Mouse (Mus musculus) hindbrain, embryonic 10.5 days (tissue): ENCODE results near the gene Scd1. TPM values are rescaled to one million over a fixed set of nuclear protein-coding genes. Genes with fewer than 3 reads are reported as not detected.

ENCODE experiments used
- DNase-seq: peaks from one replicate; pipeline ENCODE4 v3.0.0-alpha.2; 2017; ENCODE audit warnings: low spot score
- H3K27ac ChIP-seq: fragments of 300-500 bp; sonication (generic); 2 replicates; pipeline ENCODE4 v1.5.1; 2016; ENCODE audit warnings: mild to moderate bottlenecking, moderate library complexity
- H3K27me3 ChIP-seq: fragments of 300-500 bp; sonication (generic); 2 replicates; pipeline ENCODE4 v1.6.1; 2016; ENCODE audit warnings: mild to moderate bottlenecking; ENCODE audit not compliant: poor library complexity, insufficient read depth, severe bottlenecking
- H3K36me3 ChIP-seq: fragments of 300-500 bp; sonication (generic); 2 replicates; pipeline ENCODE4 v1.6.1; 2016; ENCODE audit warnings: mild to moderate bottlenecking, moderate library complexity
- H3K4me1 ChIP-seq: fragments of 300-500 bp; sonication (generic); replicated peaks from 2 replicates; pipeline ENCODE4 v1.6.1; 2016; ENCODE audit warnings: mild to moderate bottlenecking
- H3K4me3 ChIP-seq: fragments of 300-500 bp; sonication (generic); 2 replicates; pipeline ENCODE4 v1.5.1; 2016; ENCODE audit warnings: mild to moderate bottlenecking, moderate library complexity
- H3K9me3 ChIP-seq: fragments of 300-500 bp; sonication (generic); 2 replicates; pipeline ENCODE4 v1.6.1; 2016; ENCODE audit warnings: mild to moderate bottlenecking, moderate library complexity
- WGBS: fragments of 180-500 bp; shearing (Covaris S2); methylation state at CpG from one replicate; pipeline ENCODE4 v1.1.7; 2016; 5-methylcytosine and 5-hydroxymethylcytosine counted together
- polyA plus RNA-seq: library from polyadenylated mRNA; unstranded; fragments of >200 nt; fragmentation: Nextera tagmentation; extraction: Ambion mirVana; gene quantifications from 2 replicates; pipeline ENCODE4 v1.2.1, GENCODE M21; 2016

Gene Scd1
- polyA plus RNA-seq = 10.9 and 16.4 TPM in 2 replicates

DNA sequence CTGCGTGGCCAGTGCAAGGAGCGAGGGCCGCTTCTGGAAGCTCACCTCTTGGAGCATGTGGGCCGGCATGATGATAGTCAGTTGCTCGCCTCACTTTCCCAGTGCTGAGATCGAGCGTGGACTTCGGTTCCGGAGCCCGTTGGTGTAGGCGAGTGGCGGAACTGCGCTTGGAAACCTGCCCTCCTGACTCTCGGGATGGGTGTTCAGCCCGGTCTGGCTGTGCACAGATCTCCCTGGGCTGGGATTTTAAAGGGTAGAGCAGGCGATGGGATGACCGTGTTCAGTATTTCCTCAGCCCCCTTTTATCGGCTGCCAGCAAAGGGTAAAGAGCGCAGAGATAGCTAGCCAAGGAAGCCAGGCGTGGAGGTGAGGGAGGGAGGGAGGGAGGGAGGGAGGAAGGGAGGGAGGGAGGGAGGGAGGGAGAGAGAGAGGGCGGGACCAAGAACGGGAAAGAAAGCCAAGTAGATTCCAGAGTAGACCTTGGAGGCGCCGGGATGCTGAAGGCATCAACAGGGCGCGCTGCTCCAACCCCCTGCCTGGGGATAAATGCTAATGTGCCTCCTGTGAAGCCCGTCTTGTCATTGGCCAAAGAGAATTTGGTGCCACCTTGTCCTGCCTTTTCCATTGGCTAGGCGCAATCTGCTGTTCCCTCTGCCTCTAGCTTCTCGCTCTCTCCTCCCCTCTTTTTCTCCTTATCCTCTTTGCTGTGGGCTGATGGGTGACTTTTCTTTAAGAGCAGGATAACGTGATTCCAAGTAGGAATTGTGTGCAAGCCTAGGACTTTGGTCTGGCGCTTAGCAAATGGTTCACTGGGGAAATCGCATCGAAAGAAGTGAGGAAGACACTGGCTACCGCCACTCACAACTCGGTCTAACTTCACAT, at the start of gene Scd1:
Scd1 (minus strand) TSS at position 539 of the 882 bp plus-strand sequence.
- Histone ChIP-seq H3K4me1 (peaks cover 43% of the 10 kb centered on the region), H3K27me3 (peaks cover 20% of the 10 kb centered on the region; the same call in 1 of the 2 replicates), H3K9me3 (no peaks in the 10 kb centered on the region), H3K36me3 (peaks cover 29% of the 10 kb centered on the region), H3K27ac (peak within 1 kb of the TSS; percentile 89), H3K4me3 (peak within 1 kb of the TSS; percentile 67)
- WGBS = under 1% methylated on average over 35 of the region's 35 CpGs
- DNase-seq = peak; percentile 85

DNA sequence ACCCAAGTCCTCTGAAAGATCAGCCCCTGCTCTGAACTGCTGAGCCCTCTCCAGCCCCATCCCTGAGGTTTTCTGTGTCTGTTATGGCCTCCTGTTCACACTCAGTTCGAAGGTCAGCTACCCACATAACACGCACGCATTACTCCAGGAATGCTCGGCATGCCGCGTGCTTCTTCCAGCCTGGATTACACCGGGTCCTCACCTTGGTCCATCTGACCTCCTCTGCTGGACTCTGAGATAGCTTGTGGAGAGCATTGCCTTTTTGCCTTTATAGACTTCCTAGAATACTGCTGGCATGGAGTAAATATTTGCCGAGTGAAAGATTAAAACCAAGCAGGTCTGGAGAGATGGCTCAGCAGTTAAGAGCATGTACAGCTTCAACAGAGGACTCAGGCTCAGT, 47.7 kb upstream of the Scd1 start:
- no peaks in the 10 kb centered on the region for H3K9me3 ChIP-seq
- H3K4me1 ChIP-seq = peaks cover 8% of the 10 kb centered on the region
- no peak overlapping the region for H3K4me3 ChIP-seq
- H3K27me3 ChIP-seq = no peaks in the 10 kb centered on the region
- H3K27ac ChIP-seq = no peak overlapping the region
- 86% methylated on average over 8 of the region's 8 CpGs for WGBS
- H3K36me3 ChIP-seq = no peaks in the 10 kb centered on the region
- DNase-seq = no peak

- no peak for DNase-seq
- 87% methylated on average over 6 of the region's 6 CpGs for WGBS
- Histone ChIP-seq H3K4me3 (no peak overlapping the region), H3K36me3 (no peaks in the 10 kb centered on the region), H3K27me3 (no peaks in the 10 kb centered on the region), H3K9me3 (no peaks in the 10 kb centered on the region), H3K27ac (no peak overlapping the region), H3K4me1 (peaks cover 8% of the 10 kb centered on the region)
Observed at GRCm38 (mm10) chr19:44454862-44455261, 47.2 kb upstream of the Scd1 start.

DNA sequence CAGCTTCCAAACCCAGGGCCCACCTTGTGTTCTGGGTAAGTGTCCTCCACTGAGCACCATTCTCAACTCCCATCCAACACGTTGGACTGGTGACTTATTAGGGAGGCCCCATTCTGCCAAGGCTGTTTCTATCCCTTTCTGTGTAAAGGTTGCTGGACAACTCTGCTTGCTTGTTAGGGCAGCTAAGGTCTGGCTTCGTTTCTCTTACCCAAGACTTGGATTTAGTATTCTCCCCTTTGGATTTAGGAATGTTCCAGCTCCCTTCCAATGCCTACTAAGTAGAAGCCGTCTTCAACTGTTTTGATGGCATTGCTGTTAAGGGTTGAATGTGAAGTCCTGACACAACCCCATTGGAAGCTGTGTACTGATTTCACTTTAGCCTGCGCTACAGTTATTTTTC, 40.2 kb upstream of the Scd1 start:
- Histone ChIP-seq H3K27me3 (no peaks in the 10 kb centered on the region), H3K9me3 (no peaks in the 10 kb centered on the region), H3K4me1 (no peaks in the 10 kb centered on the region), H3K4me3 (no peak overlapping the region), H3K36me3 (no peaks in the 10 kb centered on the region), H3K27ac (no peak overlapping the region)
- WGBS = 88% methylated on average over 4 of the region's 4 CpGs
- DNase-seq = no peak

GRCm38 (mm10) chr19:44445755-44446154, 38.1 kb upstream of the Scd1 start:
- 96% methylated on average over 3 of the region's 3 CpGs for whole genome bisulfite sequencing
- Histone ChIP-seq H3K27ac (no peak overlapping the region), H3K36me3 (no peaks in the 10 kb centered on the region), H3K27me3 (no peaks in the 10 kb centered on the region), H3K4me3 (no peak overlapping the region), H3K9me3 (no peaks in the 10 kb centered on the region), H3K4me1 (no peaks in the 10 kb centered on the region)
- DNase-seq = no peak

- H3K27ac ChIP-seq = no peak overlapping the region
- no peaks in the 10 kb centered on the region for H3K36me3 ChIP-seq
- no peak for DNase-seq
- 58% methylated on average over 4 of the region's 4 CpGs for WGBS
- no peaks in the 10 kb centered on the region for H3K9me3 ChIP-seq
- no peaks in the 10 kb centered on the region for H3K27me3 ChIP-seq
- no peak overlapping the region for H3K4me3 ChIP-seq
- 0 out of 2 replicates have a peak, but pooled peaks cover 7% of the 10 kb centered on the region for H3K4me1 ChIP-seq
Observed at GRCm38 (mm10) chr19:44439302-44439701, 31.6 kb upstream of the Scd1 start.

DNA sequence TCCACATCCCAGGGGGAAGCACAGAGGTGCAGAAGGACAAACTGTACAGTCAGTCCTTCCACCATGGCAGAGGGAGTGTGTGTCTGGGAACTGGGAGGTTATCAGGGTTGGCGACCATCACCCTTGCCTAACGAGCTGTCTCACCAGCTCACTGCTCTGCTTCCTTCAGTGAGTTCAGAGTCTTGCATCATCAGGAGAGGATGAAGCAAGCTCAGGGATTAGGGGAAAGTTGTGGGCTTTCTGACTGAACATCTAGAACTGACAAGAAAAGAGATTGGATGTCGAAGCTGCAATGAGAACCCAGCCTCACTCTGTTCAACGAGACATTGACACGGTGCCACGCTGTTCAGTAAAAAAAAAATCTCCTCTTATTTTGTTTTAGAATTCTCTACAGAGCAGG, 30.3 kb upstream of the Scd1 start:
- Histone ChIP-seq H3K27me3 (no peaks in the 10 kb centered on the region), H3K9me3 (no peaks in the 10 kb centered on the region), H3K27ac (no peak overlapping the region), H3K36me3 (no peaks in the 10 kb centered on the region), H3K4me3 (no peak overlapping the region), H3K4me1 (0 out of 2 replicates have a peak, but pooled peaks cover 7% of the 10 kb centered on the region)
- 81% methylated on average over 6 of the region's 6 CpGs for WGBS
- DNase-seq = no peak

GRCm38 (mm10) chr19:44432084-44432483, 24.4 kb upstream of the Scd1 start:
- H3K4me3 ChIP-seq = no peak overlapping the region
- 85% methylated on average over 5 of the region's 5 CpGs for WGBS
- no peaks in the 10 kb centered on the region for H3K36me3 ChIP-seq
- no peaks in the 10 kb centered on the region for H3K27me3 ChIP-seq
- no peaks in the 10 kb centered on the region for H3K9me3 ChIP-seq
- H3K4me1 ChIP-seq = no peaks in the 10 kb centered on the region
- no peak overlapping the region for H3K27ac ChIP-seq
- DNase-seq = no peak

- WGBS = 88% methylated on average over 1 of the region's 1 CpGs
- no peak overlapping the region for H3K4me3 ChIP-seq
- no peak for DNase-seq
Observed at GRCm38 (mm10) chr19:44427721-44428120, 20.0 kb upstream of the Scd1 start.

DNA sequence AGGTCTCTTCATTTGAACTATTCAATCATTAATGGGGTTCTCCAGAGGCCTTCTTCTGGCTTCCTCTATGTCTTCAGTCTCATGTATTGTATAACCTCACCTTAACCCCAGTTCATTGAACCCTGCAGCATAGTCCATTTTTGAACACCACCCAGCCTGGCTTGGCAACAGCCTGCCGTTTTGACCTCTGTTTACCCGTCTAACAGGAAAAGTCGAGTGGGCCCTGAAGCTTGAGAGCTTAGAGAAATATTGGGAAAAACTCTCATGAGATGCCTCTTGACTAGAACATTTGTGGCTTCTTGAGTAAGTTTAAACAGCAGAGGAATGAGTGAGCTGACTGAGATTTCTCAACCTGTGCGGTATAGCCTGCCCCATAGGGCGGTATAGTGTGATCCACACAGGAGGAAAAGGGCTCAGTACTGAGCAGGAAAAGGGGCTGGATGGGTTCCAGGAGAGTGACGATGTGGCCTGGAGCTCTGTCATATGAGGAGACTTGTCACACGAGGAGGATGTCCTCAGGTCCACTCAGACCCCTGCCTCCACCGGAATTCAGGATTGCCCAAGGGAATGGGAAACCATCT, 14.5 kb upstream of the Scd1 start:
- H3K27me3 ChIP-seq = 0 out of 2 replicates have a peak, but pooled peaks cover 9% of the 10 kb centered on the region
- no peak overlapping the region for H3K27ac ChIP-seq
- no peak overlapping the region for H3K4me3 ChIP-seq
- H3K9me3 ChIP-seq = no peaks in the 10 kb centered on the region
- no peaks in the 10 kb centered on the region for H3K36me3 ChIP-seq
- 82% methylated on average over 8 of the region's 8 CpGs for WGBS
- no peaks in the 10 kb centered on the region for H3K4me1 ChIP-seq
- DNase-seq = no peak

More at GRCm38 (mm10) chr19:44427721-44428120, 20.0 kb upstream of the Scd1 start:
- H3K4me1 ChIP-seq = no peaks in the 10 kb centered on the region
- H3K27me3 ChIP-seq = no peaks in the 10 kb centered on the region
- no peaks in the 10 kb centered on the region for H3K9me3 ChIP-seq
- no peak overlapping the region for H3K27ac ChIP-seq
- H3K36me3 ChIP-seq = no peaks in the 10 kb centered on the region

DNA sequence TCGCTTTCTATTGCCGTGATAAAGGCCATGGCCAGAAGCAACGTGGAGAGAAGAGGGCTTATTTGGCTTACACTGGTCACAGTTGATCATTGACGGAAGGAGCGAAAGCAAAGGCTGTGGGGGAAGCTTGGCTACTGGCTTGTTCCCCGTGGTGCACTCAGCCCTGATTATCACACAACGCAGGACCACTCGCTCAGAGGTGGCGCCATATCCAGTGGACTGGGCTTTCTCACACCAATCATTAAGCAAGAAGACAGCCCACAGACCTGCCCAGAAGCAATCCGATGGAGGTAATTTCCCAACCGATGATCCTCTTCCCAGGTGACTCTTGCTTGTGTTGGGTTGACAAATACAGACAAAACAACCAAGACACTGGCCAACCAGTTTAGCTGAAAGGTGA, 11.9 kb upstream of the Scd1 start:
- Histone ChIP-seq H3K27ac (no peak overlapping the region), H3K27me3 (0 out of 2 replicates have a peak, but pooled peaks cover 14% of the 10 kb centered on the region), H3K4me1 (no peaks in the 10 kb centered on the region; the same call in 1 of the 2 replicates), H3K36me3 (no peaks in the 10 kb centered on the region), H3K9me3 (no peaks in the 10 kb centered on the region), H3K4me3 (no peak overlapping the region)
- DNase-seq = no peak
- 54% methylated on average over 11 of the region's 11 CpGs for WGBS

DNA sequence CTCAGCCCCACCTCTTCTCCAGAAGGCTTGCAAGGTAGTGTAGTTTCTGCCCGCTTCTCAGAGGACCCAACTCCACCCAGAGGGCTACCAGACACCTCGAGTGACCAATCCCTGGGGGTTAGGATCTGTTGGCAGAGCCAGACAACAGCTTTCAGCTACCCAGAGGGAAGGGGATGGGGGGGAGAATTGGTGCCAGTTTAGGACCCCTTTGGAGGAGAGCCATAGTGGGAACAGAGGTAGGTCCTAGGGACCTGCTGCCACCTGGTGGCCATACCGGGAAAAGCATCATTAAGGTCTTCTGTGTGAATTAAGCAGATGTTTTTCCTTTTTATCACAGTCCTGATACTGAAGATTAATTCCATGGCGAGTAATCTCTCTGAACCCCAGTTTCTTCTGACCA, 11.3 kb upstream of the Scd1 start:
- Histone ChIP-seq H3K4me3 (no peak overlapping the region), H3K27ac (no peak overlapping the region)
- 16% methylated on average over 4 of the region's 4 CpGs for WGBS

GRCm38 (mm10) chr19:44418544-44418943, 10.9 kb upstream of the Scd1 start:
- no peak for DNase-seq
- WGBS = 64% methylated on average over 9 of the region's 9 CpGs

More for the DNA sequence above, 11.3 kb upstream of the Scd1 start:
- H3K9me3 ChIP-seq = no peaks in the 10 kb centered on the region
- no peaks in the 10 kb centered on the region for H3K36me3 ChIP-seq
- 0 out of 2 replicates have a peak, but pooled peaks cover 14% of the 10 kb centered on the region for H3K27me3 ChIP-seq
- peak; percentile 75 for DNase-seq
- no peaks in the 10 kb centered on the region; the same call in 1 of the 2 replicates for H3K4me1 ChIP-seq

More at GRCm38 (mm10) chr19:44418544-44418943, 10.9 kb upstream of the Scd1 start:
- Histone ChIP-seq H3K27ac (no peak overlapping the region), H3K36me3 (no peaks in the 10 kb centered on the region), H3K4me1 (no peaks in the 10 kb centered on the region; the same call in 1 of the 2 replicates), H3K4me3 (no peak overlapping the region), H3K9me3 (no peaks in the 10 kb centered on the region), H3K27me3 (0 out of 2 replicates have a peak, but pooled peaks cover 14% of the 10 kb centered on the region)
